Mouse (Mus musculus): ENCODE measurements around the gene Zzz3. TPM values are rescaled to one million over a fixed set of nuclear protein-coding genes. Genes with fewer than 3 reads are reported as not detected.
"Not testable (repeated sequence)": the region's sequence is repeated elsewhere in the genome, so short reads cannot be mapped to it uniquely, and the experiment has no call there.

Zzz3 gene
- polyA plus RNA-seq, 1 experiment from 2014 or later = 46.3 TPM

DNA sequence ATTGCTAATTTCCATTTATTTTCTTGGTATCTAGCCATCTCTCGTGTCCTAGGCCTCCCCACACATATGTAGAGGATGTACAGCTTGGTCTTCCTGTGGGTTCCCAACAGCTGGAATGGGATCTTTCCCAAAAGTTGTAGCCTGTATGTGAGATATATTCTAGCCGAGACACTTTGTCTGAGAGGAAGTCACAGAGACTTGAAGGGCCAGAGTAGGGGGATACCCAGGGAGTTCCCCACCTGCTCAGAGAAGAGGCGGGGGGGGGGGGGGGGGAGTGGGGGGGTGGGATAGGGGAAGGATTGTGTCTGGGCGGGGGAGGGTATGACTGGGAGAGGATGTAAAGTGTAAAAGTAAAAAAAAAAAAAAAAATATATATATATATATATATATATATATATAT lies 57.9 kb downstream of the Zzz3 start:
- Histone ChIP-seq H3K9ac (no peak overlapping the region), H3K4me1 (no peaks in the 10 kb centered on the region), H3K4me3 (no peak overlapping the region), H3K9me3 (no peaks in the 10 kb centered on the region), H3K36me3 (peaks cover 66% of the 10 kb centered on the region), H3K27ac (no peak overlapping the region), H3K27me3 (no peaks in the 10 kb centered on the region), H3K4me2 (no peak overlapping the region)
- ATAC-seq (ENCODE audit: borderline replicate concordance, extremely low read depth, low FRiP score, low TSS enrichment) = no peak
- 87% methylated on average over 3 of the region's 4 CpGs for WGBS

DNA sequence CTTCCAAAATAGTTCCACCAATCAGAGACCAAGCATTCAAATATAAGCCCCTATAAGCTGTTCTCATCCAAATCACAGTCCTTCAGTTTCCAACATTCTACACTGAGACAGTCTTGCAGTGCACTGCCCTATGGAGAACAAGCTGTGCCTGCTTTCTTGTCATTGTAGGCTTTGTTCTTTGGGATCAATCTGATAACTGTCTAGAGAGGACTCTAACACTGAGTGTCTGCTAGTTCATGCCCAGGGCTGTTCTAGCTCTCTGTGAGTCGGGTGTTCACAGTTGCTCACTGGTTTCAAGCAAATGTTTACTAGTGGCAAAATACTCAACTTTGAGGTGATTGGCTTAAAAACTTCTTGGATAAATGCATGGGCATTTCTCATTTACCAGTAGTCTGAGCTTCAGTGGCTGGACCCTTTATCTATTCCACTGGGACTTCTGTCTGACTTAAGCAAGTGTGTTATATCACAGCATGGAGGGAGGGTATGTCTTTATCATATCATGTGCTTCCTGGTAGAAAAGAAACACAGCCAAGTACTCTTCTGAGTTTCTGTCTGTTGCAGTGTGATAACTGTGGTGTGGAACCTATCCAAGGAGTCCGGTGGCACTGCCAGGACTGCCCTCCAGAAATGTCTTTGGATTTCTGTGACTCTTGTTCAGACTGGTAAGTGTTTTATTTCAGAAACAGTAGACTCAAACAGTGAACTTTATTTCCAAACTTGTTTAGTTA lies 62.2 kb downstream of the Zzz3 start:
- H3K4me1 ChIP-seq = no peaks in the 10 kb centered on the region
- H3K27me3 ChIP-seq = no peaks in the 10 kb centered on the region
- H3K9me3 ChIP-seq = no peaks in the 10 kb centered on the region
- H3K27ac ChIP-seq = no peak overlapping the region
- 87% methylated on average over 2 of the region's 2 CpGs for WGBS
- no peak overlapping the region for H3K4me3 ChIP-seq
- peaks cover 39% of the 10 kb centered on the region for H3K36me3 ChIP-seq
- H3K4me2 ChIP-seq = no peak overlapping the region
- no peak overlapping the region for H3K9ac ChIP-seq
- ATAC-seq (ENCODE audit: borderline replicate concordance, extremely low read depth, low FRiP score, low TSS enrichment) = no peak

DNA sequence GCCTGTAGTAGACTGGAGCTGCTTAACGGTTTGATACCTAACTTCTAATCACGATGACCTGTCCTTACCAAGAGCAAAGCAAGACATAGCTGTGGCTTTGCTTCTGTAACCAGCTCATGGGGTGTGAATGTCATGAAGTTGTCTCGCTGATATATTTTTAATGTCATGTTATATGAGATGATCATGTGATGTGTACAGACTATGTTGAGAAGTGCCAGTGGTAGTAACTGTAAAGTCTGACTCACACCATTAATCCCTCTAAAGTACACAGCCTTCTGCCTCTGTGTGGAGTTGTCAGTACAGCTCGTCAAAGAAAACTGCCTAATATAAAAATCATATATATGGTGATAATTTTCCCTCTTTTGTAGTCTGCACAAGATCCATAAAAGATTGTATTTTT lies 63.6 kb downstream of the Zzz3 start:
- H3K9ac ChIP-seq; H3K27ac ChIP-seq; H3K27me3 ChIP-seq; H3K4me3 ChIP-seq; ATAC-seq (ENCODE audit: borderline replicate concordance, extremely low read depth, low FRiP score, low TSS enrichment); H3K9me3 ChIP-seq; H3K4me1 ChIP-seq; H3K4me2 ChIP-seq: not testable (repeated sequence)
- 80% methylated on average over 4 of the region's 4 CpGs for WGBS
- H3K36me3 ChIP-seq = peaks cover 36% of the 10 kb centered on the region

DNA sequence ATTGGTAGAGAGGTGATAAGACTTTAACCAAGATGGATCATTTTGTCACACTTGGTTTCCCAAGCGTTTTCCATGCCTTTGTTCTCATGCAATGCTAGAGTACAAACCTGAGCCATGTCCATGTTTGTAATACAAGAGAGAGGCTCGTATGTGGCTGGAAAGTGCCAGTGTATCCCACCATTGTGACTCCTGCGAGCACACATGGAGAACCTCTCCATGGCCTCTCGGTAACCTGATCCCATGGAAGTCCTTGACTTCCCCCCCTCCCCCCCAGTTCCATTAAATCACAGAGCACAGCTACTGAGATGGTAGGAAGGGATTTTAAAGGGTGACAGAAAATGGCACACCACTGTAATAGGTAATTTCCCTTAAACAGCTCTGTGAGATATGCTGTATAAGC lies 65.5 kb downstream of the Zzz3 start:
- Histone ChIP-seq H3K27me3 (no peaks in the 10 kb centered on the region), H3K4me1 (no peaks in the 10 kb centered on the region), H3K4me2 (no peak overlapping the region), H3K4me3 (no peak overlapping the region), H3K27ac (no peak overlapping the region), H3K9me3 (no peaks in the 10 kb centered on the region), H3K36me3 (peaks cover 23% of the 10 kb centered on the region), H3K9ac (no peak overlapping the region)
- whole genome bisulfite sequencing = 38% methylated on average over 4 of the region's 4 CpGs
- no peak for ATAC-seq (ENCODE audit: borderline replicate concordance, extremely low read depth, low FRiP score, low TSS enrichment)

DNA sequence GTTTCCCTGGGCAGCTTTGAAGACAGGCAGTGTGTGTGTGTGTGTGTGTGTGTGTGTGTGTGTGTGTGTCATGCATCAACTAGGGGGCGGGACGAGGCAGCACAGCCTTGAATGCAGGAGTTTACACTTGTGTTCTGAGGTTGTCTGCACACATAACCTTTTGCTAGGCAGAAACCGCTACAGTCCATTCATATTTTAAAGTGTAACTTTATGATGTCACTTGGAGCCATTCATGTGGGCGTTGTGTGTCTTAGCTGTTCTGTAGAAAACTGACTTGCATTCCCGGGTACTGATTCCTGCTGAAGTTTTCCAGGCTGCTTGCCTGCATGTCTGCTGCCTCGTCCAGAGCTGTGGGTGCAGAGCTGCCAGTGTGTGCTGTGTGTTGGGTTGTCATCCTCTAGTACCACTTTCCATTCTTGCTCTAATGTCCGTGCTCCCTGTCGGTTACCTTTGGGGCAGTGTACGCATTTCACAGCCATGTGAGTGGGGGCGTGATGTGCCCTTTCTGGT lies 66.8 kb downstream of the Zzz3 start:
- peaks cover 12% of the 10 kb centered on the region for H3K36me3 ChIP-seq
- no peak overlapping the region for H3K27ac ChIP-seq
- H3K9ac ChIP-seq = no peak overlapping the region
- 81% methylated on average over 10 of the region's 10 CpGs for WGBS
- H3K9me3 ChIP-seq = no peaks in the 10 kb centered on the region
- ATAC-seq (ENCODE audit: borderline replicate concordance, extremely low read depth, low FRiP score, low TSS enrichment) = 0 out of 2 replicates have a peak, but pooled peaks have one; percentile 15
- H3K4me3 ChIP-seq = no peak overlapping the region
- H3K4me2 ChIP-seq = no peak overlapping the region
- no peaks in the 10 kb centered on the region for H3K27me3 ChIP-seq
- H3K4me1 ChIP-seq = no peaks in the 10 kb centered on the region

DNA sequence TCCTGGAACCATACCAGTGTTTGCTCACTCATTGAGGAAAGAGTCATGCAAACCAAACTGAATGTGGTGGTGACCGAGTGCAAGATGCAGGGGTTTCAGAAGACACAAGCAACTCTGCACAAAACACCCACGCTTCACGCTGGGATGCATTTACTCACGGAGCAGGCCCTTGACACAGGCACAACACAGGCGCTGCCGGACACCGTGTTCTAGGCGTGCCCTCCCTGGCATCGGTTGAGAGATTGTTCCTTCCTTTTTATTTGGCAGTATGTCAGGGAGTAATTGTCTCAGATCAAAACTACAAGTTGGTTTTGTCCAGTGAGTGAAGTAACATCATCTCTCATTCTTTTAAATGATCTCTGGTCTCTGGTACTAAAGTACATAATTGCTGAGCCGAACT lies 67.6 kb downstream of the Zzz3 start:
- Histone ChIP-seq H3K27me3 (no peaks in the 10 kb centered on the region), H3K27ac (no peak overlapping the region), H3K9me3 (no peaks in the 10 kb centered on the region), H3K36me3 (peaks cover 4% of the 10 kb centered on the region; the same call in 1 of the 2 replicates), H3K4me2 (no peak overlapping the region), H3K9ac (no peak overlapping the region), H3K4me3 (no peak overlapping the region), H3K4me1 (no peaks in the 10 kb centered on the region)
- ATAC-seq (ENCODE audit: borderline replicate concordance, extremely low read depth, low FRiP score, low TSS enrichment) = no peak
- WGBS = 91% methylated on average over 10 of the region's 10 CpGs

DNA sequence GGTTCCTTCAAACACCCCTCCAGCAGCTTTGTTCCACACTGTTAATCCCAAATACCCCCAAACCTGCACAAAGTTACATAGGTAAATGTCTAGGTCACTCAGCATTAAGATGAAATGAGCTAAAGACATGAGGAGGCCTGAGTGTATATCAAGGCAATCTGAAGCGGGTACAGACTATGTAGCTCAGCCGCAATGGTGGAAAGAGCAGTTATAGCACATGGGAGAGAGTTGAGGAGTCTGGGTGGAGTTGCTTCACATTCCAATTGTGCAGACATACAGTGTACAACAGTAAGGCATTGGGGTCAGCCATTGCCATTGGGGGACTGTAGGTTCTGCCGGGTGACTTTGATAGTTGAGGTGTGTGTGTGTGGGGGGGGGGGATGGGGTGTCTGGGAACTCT lies 69.2 kb downstream of the Zzz3 start:
- no peak overlapping the region for H3K9ac ChIP-seq

DNA sequence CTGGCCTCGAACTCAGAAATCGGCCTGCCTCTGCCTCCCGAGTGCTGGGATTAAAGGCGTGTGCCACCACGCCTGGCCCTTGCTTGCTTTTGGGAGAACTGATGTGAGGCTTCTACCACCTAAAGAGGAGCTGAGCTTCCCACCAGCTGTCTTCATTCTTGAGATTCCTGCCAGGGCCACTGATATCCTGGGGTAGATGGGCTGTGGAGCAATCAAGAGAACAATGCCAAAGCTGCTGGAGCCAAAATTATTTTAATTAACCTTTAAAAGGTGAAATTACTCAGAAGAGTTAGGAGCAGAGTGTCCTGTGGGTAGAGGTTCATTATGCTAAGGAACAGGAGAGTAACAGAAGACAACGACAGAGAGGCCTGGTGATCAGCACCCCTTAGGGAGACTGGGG lies 70.1 kb downstream of the Zzz3 start:
- Histone ChIP-seq H3K4me1 (no peaks in the 10 kb centered on the region), H3K9me3 (no peaks in the 10 kb centered on the region), H3K27me3 (no peaks in the 10 kb centered on the region), H3K27ac (no peak overlapping the region), H3K4me2 (no peak overlapping the region), H3K9ac (no peak overlapping the region), H3K36me3 (peaks cover 2% of the 10 kb centered on the region; the same call in 1 of the 2 replicates), H3K4me3 (no peak overlapping the region)
- no peak for ATAC-seq (ENCODE audit: borderline replicate concordance, extremely low read depth, low FRiP score, low TSS enrichment)
- 86% methylated on average over 6 of the region's 6 CpGs for WGBS

More for the DNA sequence above, 69.2 kb downstream of the Zzz3 start:
- Histone ChIP-seq H3K36me3 (peaks cover 4% of the 10 kb centered on the region; the same call in 1 of the 2 replicates), H3K4me2 (no peak overlapping the region), H3K27me3 (no peaks in the 10 kb centered on the region), H3K27ac (no peak overlapping the region), H3K9me3 (no peaks in the 10 kb centered on the region), H3K4me3 (no peak overlapping the region), H3K4me1 (no peaks in the 10 kb centered on the region)
- ATAC-seq (ENCODE audit: borderline replicate concordance, extremely low read depth, low FRiP score, low TSS enrichment) = no peak
- WGBS = 96% methylated on average over 3 of the region's 3 CpGs

DNA sequence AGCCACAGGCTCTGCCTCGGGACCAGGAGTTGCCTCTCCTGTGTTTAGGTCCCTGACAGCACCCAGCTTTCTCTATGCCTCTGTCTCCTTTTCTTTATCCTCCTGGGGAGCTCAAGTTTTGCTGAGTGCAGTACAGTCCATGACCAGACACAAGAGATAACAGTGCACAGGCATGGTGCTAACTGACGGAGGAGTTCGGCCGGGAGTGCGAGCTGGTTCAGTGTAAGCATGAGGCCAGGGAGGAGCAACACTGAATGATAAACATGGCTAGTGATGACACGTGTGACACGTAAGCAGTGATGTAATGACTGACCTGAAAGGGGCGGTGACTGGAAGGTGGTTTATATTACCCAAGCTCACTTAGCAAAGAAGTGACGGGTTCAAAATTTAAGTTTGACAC lies 71.6 kb downstream of the Zzz3 start:
- Histone ChIP-seq H3K27ac (no peak overlapping the region), H3K4me3 (no peak overlapping the region), H3K9ac (no peak overlapping the region), H3K9me3 (no peaks in the 10 kb centered on the region), H3K4me2 (no peak overlapping the region), H3K4me1 (no peaks in the 10 kb centered on the region), H3K27me3 (no peaks in the 10 kb centered on the region), H3K36me3 (no peaks in the 10 kb centered on the region)
- 71% methylated on average over 9 of the region's 9 CpGs for WGBS
- ATAC-seq (ENCODE audit: borderline replicate concordance, extremely low read depth, low FRiP score, low TSS enrichment) = no peak

DNA sequence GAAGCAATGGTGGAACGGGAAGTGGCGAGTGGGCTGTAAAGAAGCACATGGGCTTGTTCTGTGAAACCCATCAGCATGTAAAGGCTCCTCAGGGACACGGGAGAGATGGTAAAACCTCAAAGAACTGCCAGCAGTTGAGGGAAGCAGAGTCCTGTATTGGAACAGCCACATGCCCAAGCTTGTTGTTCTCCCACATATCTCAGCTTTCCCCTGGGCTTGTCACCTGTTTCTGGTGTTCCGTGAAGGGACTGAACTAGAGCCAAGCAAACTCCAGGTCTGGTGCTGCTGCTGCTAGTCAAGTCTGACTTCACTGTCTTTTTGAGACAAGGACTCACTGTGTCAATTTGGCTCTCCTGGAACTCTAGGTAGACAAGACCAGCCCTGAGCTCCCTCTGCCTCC lies 72.0 kb downstream of the Zzz3 start:
- ATAC-seq (ENCODE audit: borderline replicate concordance, extremely low read depth, low FRiP score, low TSS enrichment) = no peak
- no peak overlapping the region for H3K9ac ChIP-seq
- no peaks in the 10 kb centered on the region for H3K4me1 ChIP-seq
- 76% methylated on average over 4 of the region's 4 CpGs for WGBS
- no peaks in the 10 kb centered on the region for H3K27me3 ChIP-seq
- no peak overlapping the region for H3K27ac ChIP-seq
- no peak overlapping the region for H3K4me3 ChIP-seq
- no peak overlapping the region for H3K4me2 ChIP-seq
- no peaks in the 10 kb centered on the region for H3K9me3 ChIP-seq
- no peaks in the 10 kb centered on the region for H3K36me3 ChIP-seq

DNA sequence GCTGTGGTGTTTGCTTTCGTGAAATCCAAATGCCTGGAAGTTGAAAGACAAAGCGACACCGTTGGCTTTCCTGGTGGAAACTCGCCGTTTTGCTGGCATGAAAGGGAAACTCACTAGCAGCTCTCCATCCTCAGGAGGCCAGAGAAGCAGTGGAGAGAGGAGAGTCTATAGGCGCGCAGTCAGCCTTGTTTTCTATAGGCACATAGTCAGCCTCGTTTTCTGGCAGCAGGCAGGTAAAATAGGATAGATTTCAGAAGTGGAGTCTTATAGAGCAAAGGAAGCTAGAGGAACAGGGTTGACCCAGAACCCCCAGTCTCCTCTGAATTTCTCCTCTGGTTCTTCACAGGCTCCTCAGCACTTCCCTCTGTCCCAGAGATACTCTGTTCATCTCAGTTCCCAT lies 72.8 kb downstream of the Zzz3 start:
- Histone ChIP-seq H3K36me3 (no peaks in the 10 kb centered on the region), H3K4me3 (no peak overlapping the region), H3K27ac (no peak overlapping the region), H3K4me2 (no peak overlapping the region), H3K4me1 (no peaks in the 10 kb centered on the region), H3K9me3 (no peaks in the 10 kb centered on the region), H3K27me3 (no peaks in the 10 kb centered on the region), H3K9ac (no peak overlapping the region)
- 82% methylated on average over 8 of the region's 8 CpGs for WGBS
- no peak for ATAC-seq (ENCODE audit: borderline replicate concordance, extremely low read depth, low FRiP score, low TSS enrichment)

DNA sequence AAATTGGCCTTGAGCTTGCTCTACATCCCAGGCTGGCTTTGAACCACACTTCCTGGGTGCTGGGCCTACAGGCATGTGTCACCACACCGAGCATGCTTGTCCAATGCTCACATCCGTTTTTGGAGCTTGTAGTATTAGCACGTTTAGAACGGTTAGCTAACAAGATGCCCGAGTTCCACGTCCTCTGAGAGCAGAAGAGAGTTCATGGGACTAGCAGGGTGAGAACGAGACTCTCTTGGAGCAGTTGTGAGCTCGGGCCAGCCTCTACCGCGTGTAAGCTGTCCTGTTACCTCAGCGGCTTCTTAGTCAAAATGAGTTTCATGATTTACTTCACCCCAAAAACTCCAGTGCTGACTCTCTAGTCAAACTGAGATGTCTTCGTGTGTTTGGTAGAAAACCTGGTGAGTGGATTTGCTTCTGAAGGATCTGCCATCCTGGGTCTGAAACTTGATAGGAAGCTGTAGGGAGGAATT lies 73.3 kb downstream of the Zzz3 start:
- no peak overlapping the region for H3K4me2 ChIP-seq
- no peak overlapping the region for H3K27ac ChIP-seq
- 71% methylated on average over 12 of the region's 12 CpGs for WGBS

More for the DNA sequence above, 73.3 kb downstream of the Zzz3 start:
- Histone ChIP-seq H3K4me1 (no peaks in the 10 kb centered on the region), H3K9ac (no peak overlapping the region), H3K36me3 (no peaks in the 10 kb centered on the region), H3K27me3 (no peaks in the 10 kb centered on the region), H3K9me3 (no peaks in the 10 kb centered on the region), H3K4me3 (no peak overlapping the region)
- ATAC-seq (ENCODE audit: borderline replicate concordance, extremely low read depth, low FRiP score, low TSS enrichment) = no peak
